Mouse (Mus musculus) brain, adult 2 months (tissue): ENCODE measurements around the gene Hnf1b.

Source experiments
- DNase-seq: peaks from one replicate; pipeline ENCODE4 v3.0.0; 2011; ENCODE audit warnings: low read depth, low spot score

Gene Hnf1b

DNA sequence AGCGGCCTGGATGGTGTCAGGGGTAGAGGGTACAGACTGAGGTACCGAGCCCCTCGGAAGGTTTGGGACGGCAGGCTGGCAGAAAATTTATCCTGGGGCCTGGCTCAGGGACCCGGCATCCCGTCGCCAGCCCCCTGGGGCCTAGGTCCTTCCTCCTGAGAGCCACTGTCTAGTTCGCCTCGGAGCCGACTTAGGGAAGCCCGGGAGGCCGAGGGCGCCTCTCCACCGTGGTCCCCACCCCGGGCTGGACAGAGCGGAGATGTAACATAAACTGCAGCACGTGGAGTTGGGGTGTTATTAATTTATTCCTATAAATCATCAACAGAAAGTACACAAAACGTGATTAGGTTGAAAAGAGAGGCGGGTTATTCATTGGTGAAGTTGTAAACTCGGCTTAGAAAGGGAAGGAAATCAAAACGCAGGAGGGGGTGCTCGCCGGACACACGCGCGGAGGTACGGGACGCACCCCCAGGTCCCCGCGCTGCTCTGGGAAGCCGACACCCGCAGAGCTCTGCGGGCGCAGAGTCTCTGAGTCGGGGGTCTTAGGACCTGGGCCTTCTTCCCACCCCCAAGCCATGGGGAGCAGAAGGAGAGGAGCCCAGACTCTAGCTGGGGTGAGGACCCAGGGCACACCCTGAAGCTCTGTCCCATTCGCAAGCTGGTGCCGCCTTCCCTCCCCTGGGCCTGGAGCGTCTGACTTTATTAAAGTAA, 2.8 kb downstream of the Hnf1b start:
- DNase-seq: no peak

DNA sequence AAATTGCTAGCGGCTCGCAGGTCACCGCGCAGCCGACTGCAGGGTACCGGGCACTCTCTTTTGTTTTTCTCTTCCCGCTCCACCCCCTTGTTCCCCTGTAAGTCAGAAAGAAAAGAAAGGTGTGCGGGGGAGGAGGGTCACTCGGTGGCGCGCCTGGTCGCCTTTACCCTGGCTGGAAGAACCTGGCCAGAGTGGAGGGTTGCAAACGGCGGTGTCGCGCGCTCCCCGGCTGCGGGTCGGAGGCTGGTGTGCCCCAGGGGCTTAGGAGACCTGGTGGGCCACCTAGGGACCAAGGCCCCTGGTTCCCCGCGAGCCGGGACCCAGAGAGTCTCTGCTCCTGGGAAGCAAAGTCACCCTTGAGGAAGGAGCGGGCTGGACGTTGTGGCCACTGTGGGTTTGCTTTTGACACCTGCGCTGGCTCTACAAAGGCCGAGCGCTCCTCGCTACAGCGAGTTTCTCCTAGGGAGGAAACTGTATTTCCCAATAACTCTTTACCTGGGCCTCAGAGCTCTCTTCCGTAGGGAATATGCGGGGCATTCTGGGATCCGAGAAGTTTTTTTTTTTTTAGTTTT, 3.4 kb downstream of the Hnf1b start:
- DNase-seq: no peak

DNA sequence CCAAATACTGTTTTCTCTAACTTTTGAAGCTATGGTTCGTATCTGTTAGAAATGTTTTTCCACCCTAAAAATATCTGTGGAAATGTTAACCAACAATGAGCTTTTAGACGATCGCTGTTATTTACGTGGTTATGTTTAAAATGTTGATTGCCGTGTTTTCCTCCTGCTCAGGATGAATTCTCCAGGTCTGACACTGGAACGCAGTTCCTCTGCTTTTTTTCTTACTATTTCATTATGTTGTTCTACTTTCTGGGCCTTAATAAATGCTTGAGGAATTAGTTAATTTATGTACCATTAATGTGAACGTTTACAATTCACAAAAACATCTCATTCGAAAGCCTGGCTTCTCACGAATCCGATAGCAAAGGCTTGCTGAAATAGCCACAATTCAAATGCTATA, 4.2 kb downstream of the Hnf1b start:
- DNase-seq: no peak

DNA sequence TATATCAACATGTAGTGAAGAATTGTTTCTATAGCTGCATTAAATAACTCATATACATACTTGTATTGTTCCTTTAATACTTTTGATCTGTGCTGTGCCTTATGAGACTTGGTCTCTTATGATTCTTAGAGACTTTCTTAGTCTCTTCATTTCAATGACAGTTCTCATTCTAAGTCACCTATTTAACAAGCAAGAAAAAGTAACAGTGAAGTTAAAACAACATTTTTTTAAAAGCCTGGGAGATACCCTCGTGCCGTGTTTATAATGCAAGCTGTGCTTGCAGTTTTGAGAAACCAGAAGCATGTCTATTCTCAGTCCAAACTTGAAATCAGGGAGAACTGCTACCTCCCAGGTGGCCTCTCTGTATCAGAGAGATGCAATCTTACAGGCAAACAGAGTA, 4.8 kb downstream of the Hnf1b start:
- DNase-seq: no peak

DNA sequence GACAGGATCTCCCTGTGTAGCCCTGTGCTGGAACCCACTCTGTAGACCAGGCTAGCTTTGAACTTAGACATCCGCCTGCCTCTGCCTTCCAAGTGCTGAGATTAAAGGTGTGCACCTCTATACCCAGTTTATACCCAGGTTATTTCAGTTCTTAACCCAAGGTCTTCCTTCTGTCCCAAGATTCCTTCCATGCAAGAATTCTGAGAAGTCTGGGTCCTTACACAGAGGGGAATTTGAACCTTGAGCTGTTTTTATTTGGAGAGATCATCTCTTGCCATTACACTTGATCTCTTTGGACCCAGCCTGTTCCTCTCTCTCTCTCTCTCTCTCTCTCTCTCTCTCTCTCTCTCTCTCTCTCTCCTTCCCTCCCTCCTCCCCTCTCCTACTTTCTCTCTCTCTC, 7.4 kb downstream of the Hnf1b start:
- no peak for DNase-seq

DNA sequence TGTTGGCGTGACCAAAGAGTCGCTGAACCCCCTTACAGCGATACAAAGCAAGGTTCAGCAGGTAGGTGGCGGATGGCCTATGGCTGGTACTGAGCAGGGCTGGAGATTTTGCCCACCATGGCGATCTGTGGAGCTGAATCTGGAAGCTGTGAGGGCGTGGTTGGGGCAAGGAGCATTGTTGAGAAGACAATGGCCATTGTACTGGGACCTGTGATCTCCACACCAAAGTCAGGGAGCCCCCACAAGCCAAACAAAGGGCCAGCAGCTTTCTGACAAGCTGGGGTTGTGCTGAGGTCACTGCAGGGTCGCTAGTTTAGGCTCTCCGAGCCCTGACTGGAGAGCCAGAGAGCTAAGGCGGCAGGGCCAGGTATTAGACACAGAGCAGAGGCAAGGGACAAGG, 15.4 kb downstream of the Hnf1b start:
- DNase-seq: no peak

DNA sequence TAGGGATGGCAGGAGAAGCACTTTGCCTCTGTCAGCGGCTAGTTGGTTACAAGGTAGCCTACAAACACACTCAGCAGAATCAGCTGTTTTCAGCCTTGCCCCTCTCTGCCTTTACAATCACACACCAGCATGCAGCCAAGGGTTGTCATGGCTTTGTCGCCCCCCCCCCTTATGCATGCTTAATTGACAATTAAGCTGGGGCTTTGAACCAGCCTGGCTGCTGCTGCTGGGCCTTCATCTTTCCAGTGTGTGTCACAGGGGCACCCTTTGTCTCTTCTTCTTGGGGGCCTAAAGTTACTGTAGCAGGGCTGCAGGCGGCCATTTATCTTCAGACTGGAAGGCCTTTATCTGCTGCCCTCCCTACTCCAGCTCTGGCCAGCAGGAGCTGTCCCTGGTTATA, 17.7 kb downstream of the Hnf1b start:
- DNase-seq: no peak

DNA sequence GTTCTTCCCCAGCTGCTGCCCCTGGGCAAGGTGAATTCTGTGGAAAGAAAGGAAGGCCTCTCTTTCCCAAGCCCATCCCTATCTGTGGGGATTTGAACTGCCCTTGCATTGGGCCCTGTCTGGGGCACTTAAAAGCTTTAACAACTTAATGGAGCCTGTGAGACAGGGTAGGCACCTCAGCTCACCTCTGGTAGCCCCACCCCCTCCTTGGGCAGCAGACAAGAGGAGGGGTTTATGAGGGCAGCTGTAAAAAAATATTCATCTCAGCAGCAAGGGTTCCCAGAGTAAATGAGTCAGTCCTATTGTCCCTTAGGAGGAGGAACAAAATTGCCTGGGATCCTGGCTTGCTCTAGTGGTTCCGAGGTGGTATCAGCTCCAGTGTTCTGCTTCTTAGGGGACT, 19.3 kb downstream of the Hnf1b start:
- DNase-seq: no peak

DNA sequence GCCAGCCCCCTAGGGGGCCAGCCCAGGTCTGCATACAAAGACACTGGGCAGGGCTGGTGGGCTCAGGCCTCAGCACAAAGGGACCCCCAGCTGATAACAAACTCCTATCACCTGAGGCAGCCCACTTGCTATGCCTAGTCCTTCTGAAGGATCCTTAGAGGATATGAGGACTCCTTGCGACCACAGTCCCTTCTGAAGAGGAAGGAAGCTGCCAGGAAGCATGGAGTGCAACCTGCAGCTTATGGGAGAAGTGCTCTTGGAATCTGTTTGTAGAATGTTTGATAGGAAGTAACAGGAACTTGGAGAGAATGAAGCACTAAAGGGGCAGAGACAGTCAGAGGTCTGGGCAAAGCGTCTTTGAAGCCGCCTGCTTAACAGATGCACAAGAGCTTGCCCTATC, 19.8 kb downstream of the Hnf1b start:
- no peak for DNase-seq

DNA sequence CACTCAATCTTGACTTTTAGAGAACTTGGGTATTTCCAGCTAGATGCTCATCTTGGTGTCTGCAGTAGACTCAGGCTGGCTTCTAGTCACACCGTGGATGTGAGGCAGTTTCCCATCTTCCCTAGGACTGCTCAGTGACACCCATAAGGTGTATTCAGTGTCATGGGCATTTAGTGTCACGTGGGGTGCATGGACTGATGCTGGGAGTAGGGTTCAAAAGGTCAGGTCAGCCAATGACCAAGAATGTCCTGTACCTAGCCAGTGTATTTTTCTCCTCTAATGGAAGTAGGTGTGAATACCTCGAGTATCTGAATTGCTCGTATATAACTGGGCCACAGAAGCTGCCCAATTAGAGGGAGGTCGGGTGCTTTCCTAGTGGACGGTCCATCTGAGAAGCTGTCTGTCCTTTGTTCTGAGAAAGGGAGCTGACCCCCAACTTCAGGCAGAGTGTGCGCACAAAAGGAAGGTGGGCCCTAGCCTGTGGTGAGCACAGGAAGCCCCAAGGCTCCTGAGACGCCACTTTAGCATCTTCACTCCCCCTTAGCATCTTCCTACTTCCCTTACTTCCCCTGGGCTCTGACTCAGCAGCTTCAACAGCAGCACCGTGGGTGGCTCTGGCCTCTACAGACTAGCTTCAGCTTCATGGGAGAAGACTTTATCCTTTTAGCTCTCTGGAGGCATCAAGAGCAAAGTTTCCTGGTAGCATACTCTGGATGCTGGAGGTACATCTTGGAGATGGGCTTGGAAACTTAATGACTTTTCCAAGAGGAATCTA, 22.1 kb downstream of the Hnf1b start:
- DNase-seq: peak; percentile 79

DNA sequence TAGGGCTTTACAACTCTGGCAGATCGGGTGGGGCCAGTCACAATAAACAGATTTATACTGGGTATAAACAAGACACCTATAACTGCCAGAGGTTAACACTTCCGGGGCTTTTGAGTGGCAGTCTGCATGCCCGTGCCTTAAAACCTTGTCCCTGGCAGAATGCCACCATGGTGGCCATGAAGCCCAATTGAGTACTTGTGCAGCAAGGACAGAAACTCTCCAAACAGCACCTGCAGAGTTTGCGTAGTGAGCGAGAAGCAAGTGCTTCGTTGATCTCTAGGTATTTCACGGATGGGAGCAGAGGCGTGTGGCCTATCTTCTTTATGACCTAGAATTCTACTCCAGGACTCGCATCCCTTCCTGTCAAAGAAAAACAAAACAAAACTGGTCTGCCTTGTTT, 23.6 kb downstream of the Hnf1b start:
- no peak for DNase-seq

DNA sequence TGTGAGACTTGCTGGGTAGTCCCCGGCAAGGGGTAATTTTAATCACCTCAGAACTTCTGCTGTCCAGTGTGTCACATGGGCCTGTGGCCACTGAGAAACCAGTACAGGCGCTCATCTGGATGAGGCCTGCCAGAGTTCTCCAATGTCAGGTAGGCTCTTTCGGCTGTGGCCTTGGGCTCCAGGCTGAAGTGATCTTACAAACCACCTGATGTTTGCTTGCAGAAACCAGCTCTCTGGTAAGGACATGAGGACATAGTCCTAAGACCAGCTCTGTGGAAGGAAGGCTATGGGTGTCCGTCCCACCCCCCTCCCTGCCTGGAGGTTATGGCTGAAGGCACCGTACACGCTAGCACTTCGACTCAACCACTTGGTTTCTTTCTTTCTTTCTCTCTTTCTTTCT, 26.8 kb downstream of the Hnf1b start:
- no peak for DNase-seq

DNA sequence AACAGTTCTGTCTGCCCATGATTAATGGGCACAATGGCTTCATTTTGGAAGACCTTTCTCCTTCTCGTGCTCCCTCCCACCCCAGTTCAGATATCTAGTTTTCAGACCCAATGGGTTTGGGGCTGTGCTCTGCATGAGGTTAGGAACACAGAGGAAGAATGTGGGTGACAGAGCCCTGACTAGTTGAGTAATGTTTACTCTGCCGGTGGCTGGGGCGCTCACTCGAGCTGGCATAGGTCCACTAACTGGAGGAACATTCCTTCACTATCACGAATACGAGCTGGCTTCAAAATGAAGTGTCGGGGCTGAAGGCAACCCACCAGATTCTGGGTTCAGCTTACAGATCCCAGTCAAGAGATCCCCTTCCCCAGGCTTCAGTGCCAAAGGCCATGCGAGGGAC, 27.9 kb downstream of the Hnf1b start:
- no peak for DNase-seq

DNA sequence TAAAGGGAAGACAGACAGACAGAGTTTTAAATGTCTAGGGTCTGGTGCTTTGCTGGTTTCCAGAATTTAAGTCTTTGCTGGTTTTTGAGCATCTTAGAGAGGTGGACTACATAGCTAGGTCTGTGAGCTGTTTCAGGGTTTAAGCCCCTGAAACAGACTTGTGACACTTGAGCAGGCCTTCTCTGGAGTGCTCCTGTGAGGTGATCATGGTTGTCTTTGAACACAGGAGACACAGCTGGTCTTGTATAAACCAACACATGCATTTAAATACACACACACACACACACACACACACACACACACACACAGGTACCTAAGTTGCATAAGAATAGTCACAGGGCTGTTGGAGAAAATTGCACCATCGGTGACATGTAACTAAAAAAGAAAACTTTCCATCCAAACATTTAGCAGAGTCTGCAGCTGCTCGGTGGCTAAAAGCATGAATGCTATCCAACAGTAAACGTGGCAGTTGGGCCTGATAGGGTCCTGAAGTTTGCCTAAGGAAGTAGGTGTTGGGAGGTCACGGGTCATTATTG, 28.6 kb downstream of the Hnf1b start:
- no peak for DNase-seq

DNA sequence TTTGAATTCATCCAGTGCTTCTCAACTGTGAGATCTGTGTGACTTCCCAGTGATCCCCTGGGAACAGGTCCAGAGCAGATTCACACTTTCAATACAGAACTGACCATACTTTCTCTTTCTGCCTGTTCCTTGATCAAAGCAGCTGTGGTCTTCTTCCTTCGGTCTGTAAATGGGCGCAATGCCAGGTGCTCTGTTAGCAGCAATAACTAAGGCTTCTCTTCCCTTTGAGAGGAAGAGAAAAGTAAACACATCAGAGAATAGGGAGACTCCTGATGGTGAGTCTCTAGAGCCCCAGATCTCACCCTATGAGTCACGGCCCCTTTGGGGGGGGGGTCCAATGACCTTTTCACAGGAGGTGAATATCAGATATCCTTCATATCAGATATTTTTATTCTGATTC, 29.3 kb downstream of the Hnf1b start:
- DNase-seq: no peak

DNA sequence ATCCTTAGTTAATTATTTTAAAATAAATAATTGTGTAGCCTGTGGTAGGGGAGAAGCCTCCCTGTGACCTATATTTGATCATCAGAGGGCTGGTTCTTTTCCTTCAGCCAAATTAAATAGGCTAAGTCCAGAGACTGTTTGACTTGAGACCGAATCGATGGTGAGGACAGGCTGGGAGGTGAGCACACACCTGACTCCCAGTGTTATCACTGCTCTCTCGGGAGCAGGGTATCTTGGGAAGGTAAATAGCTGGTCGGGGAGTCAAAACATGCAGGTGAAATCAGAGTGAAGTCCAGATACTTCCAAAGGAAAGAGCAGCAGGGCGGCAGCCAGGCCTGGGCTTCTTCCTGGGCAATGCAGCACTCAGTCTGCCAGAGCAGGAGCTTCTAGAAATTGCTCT, 31.6 kb downstream of the Hnf1b start:
- DNase-seq: no peak

DNA sequence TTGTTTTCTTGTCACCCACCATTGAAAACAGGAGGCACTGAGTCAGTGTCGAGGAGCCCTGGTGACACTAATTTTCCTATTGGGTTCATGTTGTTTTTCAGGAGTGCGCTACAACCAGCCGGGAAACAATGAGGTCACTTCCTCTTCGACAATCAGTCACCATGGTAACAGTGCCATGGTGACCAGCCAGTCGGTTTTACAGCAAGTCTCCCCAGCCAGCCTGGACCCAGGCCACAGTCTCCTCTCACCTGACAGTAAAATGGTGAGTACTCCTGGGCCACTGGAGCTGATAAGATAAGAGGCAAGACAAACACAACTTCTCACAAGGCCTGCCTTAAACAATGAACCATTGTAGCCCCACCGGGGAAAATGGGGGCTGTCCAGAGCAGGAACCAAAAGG, 32.7 kb downstream of the Hnf1b start:
- DNase-seq: peak; percentile 22

DNA sequence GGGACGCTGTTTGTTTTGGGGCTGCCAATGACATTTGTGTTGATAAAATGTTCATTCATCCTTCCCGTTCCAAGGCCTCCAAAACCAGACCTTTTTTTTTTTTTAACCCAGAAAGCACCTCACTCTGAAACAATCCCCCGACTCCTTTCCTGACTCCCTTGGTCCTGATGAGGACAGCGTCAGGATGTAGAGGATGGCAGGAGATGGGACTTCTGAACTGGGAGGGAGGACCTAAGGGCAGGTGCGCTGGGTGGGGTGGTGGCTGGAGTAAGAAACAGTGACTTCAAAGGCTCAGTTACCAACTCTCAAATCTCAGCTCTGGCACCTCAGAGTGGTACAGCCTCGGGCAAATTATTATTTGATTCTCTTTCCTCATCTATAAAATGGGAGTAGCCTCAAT, 33.2 kb downstream of the Hnf1b start:
- DNase-seq: no peak

DNA sequence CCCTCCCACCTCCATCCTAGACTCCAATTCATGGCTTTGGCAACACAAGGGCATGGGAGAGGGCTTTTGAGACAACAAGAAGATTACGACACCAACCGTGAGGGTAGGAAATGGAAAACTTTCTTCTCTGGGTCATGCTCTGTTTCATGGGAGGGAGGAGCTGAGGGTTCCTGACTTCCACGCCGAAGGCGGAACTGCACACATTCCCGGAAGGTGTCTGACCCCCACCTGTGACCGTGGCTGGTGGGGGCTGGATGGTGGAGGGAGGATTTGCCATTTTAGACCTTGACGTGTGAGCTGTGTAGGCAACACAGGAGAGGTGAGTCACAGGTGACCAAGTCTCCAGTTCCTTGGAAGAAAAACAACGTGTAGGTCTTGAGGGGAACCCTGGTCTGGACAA, 33.9 kb downstream of the Hnf1b start:
- DNase-seq: no peak

DNA sequence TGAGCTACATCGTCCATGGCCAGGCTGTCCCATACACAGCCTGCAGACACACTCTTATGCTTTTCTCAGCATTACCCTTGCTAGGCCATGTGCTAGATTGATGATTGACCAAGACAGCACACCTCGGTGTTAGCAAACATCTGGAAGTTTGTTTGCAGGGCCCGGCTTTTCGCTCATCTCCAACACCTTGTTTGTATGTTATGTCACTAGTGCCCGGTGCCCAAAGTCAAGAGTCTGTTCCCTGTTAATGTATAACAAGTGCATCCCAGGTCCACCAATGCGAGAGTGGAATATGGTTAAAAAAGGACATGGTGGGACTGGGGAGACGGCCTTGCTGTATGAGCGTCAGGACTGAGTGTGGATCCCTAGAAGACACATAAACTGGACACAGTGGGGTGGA, 35.3 kb downstream of the Hnf1b start:
- no peak for DNase-seq

DNA sequence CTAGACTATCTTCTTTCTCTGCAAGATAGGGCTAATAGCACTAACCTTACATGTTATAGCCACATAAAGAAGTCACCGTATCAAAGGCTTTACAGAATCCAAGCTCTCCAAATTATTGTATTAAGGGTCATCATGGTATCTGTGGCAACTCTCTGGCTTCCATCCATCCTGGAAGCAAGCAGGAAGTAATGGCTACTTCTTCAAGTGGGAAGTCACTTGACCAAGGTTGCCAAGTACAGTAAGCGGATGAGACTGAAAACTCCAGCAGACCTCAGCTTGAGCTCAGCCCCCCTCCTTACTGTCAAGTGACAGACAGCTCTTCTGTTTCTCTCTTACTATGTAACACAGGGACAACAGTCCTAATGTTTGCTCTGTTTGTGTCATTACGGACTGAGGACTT, 36.9 kb downstream of the Hnf1b start:
- no peak for DNase-seq

DNA sequence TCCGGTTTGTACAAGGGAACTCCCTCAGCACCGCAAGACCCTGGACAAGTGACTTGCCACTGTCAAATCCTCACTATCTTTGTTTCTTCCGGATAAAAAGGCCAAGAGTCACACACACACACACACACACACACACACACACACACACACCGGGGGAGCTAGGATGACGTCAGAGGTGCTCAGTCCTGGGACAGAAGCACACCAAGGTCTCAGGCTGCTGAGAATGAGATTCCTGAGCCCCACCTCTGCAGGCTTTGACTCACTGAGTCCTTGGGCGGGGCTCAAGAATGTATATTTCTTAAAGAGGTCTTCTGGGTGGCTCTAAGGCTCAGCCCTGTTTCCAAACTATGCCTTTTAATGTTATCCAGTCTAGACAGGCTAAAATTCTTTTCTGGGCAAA, 41.5 kb downstream of the Hnf1b start:
- no peak for DNase-seq

DNA sequence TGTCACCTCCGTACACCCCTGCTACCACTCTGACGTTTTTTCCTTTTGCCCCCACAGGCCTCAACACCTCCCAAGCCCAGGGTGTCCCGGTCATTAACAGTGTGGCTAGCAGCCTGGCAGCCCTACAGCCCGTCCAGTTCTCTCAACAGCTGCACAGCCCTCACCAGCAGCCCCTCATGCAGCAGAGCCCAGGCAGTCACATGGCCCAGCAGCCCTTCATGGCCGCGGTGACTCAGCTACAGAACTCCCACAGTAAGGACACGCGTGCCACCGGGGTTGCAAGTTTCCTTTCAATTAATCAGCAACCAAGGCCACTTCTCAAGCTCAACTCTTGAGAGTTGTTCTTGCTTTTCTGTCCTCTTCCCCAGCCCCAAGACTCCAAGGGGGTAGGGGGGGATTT, 43.5 kb downstream of the Hnf1b start:
- no peak for DNase-seq
